ENCODE assay signal across 8 mouse cellular contexts in the genomic region with DNA sequence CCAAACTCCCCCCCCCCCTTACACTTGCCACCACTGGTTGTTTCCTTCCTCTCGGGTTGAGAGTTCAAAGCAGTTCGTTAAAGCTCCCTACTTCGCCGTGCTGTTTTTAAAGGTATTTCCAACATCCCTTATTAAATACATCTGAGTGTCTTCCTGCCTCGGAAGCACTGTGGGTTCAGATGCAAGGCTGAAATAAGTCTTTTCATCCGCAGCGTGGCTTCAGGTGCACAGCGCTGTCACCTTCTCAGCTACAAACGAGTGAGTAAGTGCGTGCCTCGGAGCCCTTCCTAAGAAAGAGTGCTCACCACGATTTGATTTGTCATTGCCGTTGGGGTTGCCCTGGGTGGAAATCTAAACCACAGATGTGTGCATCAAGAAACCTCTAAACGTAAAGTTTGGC. TPM values are rescaled to one million over a fixed set of nuclear protein-coding genes. Genes with fewer than 3 reads are reported as not detected.
A peak's percentile ranks its signal among the peaks of the same experiment; 100 is the strongest.
DNase-seq lines count a peak whose midpoint lies in the region; TF ChIP-seq lines count a peak whose summit lies in the region.

A gene (minus strand): TSS at position 266 of the 400 bp plus-strand sequence.

- peak within 1 kb of the TSS; percentile 75 to 96 (median 85) for H3K4me3 ChIP-seq in CH12.LX (replicated peaks in 1 of 3; ENCODE audit: low read depth in 2 of 3, low read length in 2 of 3, poor library complexity in 1 of 3)
- H3K4me3 ChIP-seq in cortical plate, adult 2 months (ENCODE audit: insufficient read depth, low read length), result peak within 1 kb of the TSS; percentile 61
- H3K4me3 ChIP-seq in heart, embryonic 10.5 days, result peak within 1 kb of the TSS; percentile 94
- peak within 1 kb of the TSS; percentile 78 for H3K4me3 ChIP-seq in midbrain, embryonic 10.5 days

- TF ChIP-seq CTCF in CH12.LX (conservative IDR thresholded peaks at IDR 0.05 in 1 of 2, IDR thresholded peaks at IDR 0.05 in 1 of 2; ENCODE audit: low read depth in 2 of 2, low read length in 2 of 2), result no peak
- no peak for TF ChIP-seq CTCF in cortical plate, adult 2 months (IDR thresholded peaks at IDR 0.05; ENCODE audit: extremely low read depth, insufficient read depth, low read length)

- peaks cover 12% of the 10 kb centered on the region for H3K27me3 ChIP-seq in CH12.LX (replicated peaks)
- 0 out of 2 replicates have a peak, but pooled peaks cover 5% of the 10 kb centered on the region for H3K27me3 ChIP-seq in heart, embryonic 10.5 days (ENCODE audit: insufficient read depth, poor library complexity, severe bottlenecking)
- H3K27me3 ChIP-seq in midbrain, embryonic 10.5 days (ENCODE audit: low read depth, poor library complexity, severe bottlenecking), result peaks cover 12% of the 10 kb centered on the region; the same call in 1 of the 2 replicates

- peak within 1 kb of the TSS; percentile 91 for H3K4me2 ChIP-seq in CH12.LX (ENCODE audit: insufficient read depth, low read depth, poor library complexity, severe bottlenecking)

- TF ChIP-seq EP300 in CH12.LX (IDR thresholded peaks at IDR 0.05; ENCODE audit: low read length), result no peak

- peak within 1 kb of the TSS; percentile 58 for H3K27ac ChIP-seq in CH12.LX (ENCODE audit: insufficient read depth, low read depth)
- H3K27ac ChIP-seq in cortical plate, adult 2 months (ENCODE audit: insufficient read depth, low read length), result peak within 1 kb of the TSS; percentile 74
- peak within 1 kb of the TSS; percentile 97 for H3K27ac ChIP-seq in heart, embryonic 10.5 days
- peak within 1 kb of the TSS; percentile 95 for H3K27ac ChIP-seq in midbrain, embryonic 10.5 days (replicated peaks)

- peak; percentile 42 for DNase-seq in cerebellum, adult 9-10 months
- no peak for DNase-seq in cerebellum, postnatal 10 days
- DNase-seq in CH12.LX (ENCODE audit: extremely low read depth), result no peak
- no peak for DNase-seq in heart, embryonic 10.5 days (ENCODE audit: low spot score)
- DNase-seq in layer of hippocampus, postnatal 25 days (ENCODE audit: extremely low spot score in 1 of 2, low spot score in 1 of 2), result no peak
- DNase-seq in midbrain, embryonic 10.5 days (ENCODE audit: low spot score), result no peak
- peak; percentile 67 for DNase-seq in thymus, postnatal 14 days

- H3K36me3 ChIP-seq in CH12.LX (replicated peaks in 1 of 2; ENCODE audit: control insufficient read depth in 1 of 2, insufficient read depth in 1 of 2, low read length in 1 of 2), result peaks cover 4 to 15% of the 10 kb centered on the region in 2 experiments
- peaks cover 5% of the 10 kb centered on the region for H3K36me3 ChIP-seq in heart, embryonic 10.5 days
- H3K36me3 ChIP-seq in midbrain, embryonic 10.5 days, result peaks cover 10% of the 10 kb centered on the region

- no peak for TF ChIP-seq POLR2A in CH12.LX (IDR thresholded peaks at IDR 0.05; ENCODE audit: low read depth, low read length)
- no peak for TF ChIP-seq POLR2A in cortical plate, adult 2 months (IDR thresholded peaks at IDR 0.05; ENCODE audit: extremely low read depth, insufficient read depth, low read length)

- in situ Hi-C loops in CH12.LX (cut with MboI; ENCODE audit: low pct_ligation_motif_present, low pct_unique_long_range_greater_than_20kb, low sequenced_read_pairs), result loop anchor here (5.0 kb wide), 1 partner anchor 40 kb away; no protein-coding TSS in a partner anchor

- peaks cover 4 to 60% of the 10 kb centered on the region in 2 experiments; a peak in 3 of 4 replicates for H3K4me1 ChIP-seq in CH12.LX (ENCODE audit: control insufficient read depth in 1 of 2, insufficient read depth in 2 of 2)
- H3K4me1 ChIP-seq in cortical plate, adult 2 months (ENCODE audit: control insufficient read depth, insufficient read depth, low read length), result peaks cover 2% of the 10 kb centered on the region; the same call in 1 of the 2 replicates
- H3K4me1 ChIP-seq in heart, embryonic 10.5 days, result peaks cover 41% of the 10 kb centered on the region
- H3K4me1 ChIP-seq in midbrain, embryonic 10.5 days, result peaks cover 42% of the 10 kb centered on the region

- under 1% methylated on average over 14 of the region's 14 CpGs for WGBS in heart, embryonic 10.5 days
- WGBS in midbrain, embryonic 10.5 days, result under 1% methylated on average over 14 of the region's 14 CpGs

- H3K9me3 ChIP-seq in CH12.LX (replicated peaks; ENCODE audit: low read length), result no peaks in the 10 kb centered on the region
- H3K9me3 ChIP-seq in heart, embryonic 10.5 days, result no peaks in the 10 kb centered on the region
- H3K9me3 ChIP-seq in midbrain, embryonic 10.5 days (replicated peaks), result no peaks in the 10 kb centered on the region

- H3K79me2 ChIP-seq in CH12.LX (replicated peaks; ENCODE audit: control insufficient read depth, extremely low read depth, insufficient read depth, poor library complexity, severe bottlenecking), result peaks cover 52% of the 10 kb centered on the region

- H3K9ac ChIP-seq in CH12.LX (ENCODE audit: insufficient read depth, low read depth), result peak within 1 kb of the TSS; percentile 88

- dilution Hi-C loops in CH12.LX (cut with MboI; ENCODE audit: extremely low pct_ligation_motif_present, extremely low pct_unique_long_range_greater_than_20kb, low sequenced_read_pairs), result no loop called here

- no peak for TF ChIP-seq RAD21 in CH12.LX (IDR thresholded peaks at IDR 0.05; ENCODE audit: low read depth, low read length)

TF ChIP-seq in CH12.LX, 34 proteins besides CTCF, POLR2A, EP300 and RAD21:
- TF ChIP-seq ZNF384 (IDR thresholded peaks at IDR 0.05; ENCODE audit: low read depth, low read length) (no peak), MAZ (IDR thresholded peaks at IDR 0.05; ENCODE audit: low read depth, low read length) (no peak; the same call in 1 of the 2 replicates), E2F4 (IDR thresholded peaks at IDR 0.05; ENCODE audit: insufficient replicate concordance, low read depth, low read length) (no peak), ZC3H11A (IDR thresholded peaks at IDR 0.05; ENCODE audit: low read depth, low read length) (no peak), MEF2A (IDR thresholded peaks at IDR 0.05; ENCODE audit: borderline replicate concordance, low read depth, low read length) (no peak), CHD1 (IDR thresholded peaks at IDR 0.05; ENCODE audit: low read depth, low read length) (no peak; the same call in 1 of the 2 replicates), MAFK (IDR thresholded peaks at IDR 0.05; ENCODE audit: insufficient replicate concordance, low read length) (no peak), HCFC1 (IDR thresholded peaks at IDR 0.05; ENCODE audit: low read depth, low read length) (no peak), GABPA (IDR thresholded peaks at IDR 0.05; ENCODE audit: insufficient replicate concordance, low read depth, low read length) (no peak), BHLHE40 (IDR thresholded peaks at IDR 0.05; ENCODE audit: low read depth, low read length) (0 out of 2 replicates have a peak, but pooled peaks have one; percentile 26), MXI1 (IDR thresholded peaks at IDR 0.05; ENCODE audit: low read depth, low read length) (0 out of 2 replicates have a peak, but pooled peaks have one; percentile 4), IRF4 (IDR thresholded peaks at IDR 0.05; ENCODE audit: low read depth, low read length) (no peak), USF2 (conservative IDR thresholded peaks at IDR 0.05; ENCODE audit: low read depth, low read length) (no peak), KAT2A (IDR thresholded peaks at IDR 0.05; ENCODE audit: insufficient replicate concordance, low read length) (no peak), RCOR1 (conservative IDR thresholded peaks at IDR 0.05; ENCODE audit: low read depth, low read length) (no peak), MYC (IDR thresholded peaks at IDR 0.05; ENCODE audit: low read depth, low read length) (0 out of 2 replicates have a peak, but pooled peaks have one; percentile 24)

RNA-seq across cellular contexts. Expression of the gene that starts here (rescaled TPM):
- total RNA-seq in CH12.LX (2012; rRNA removed) (113 and 133 TPM in 2 replicates), CH12.LX (2014; rRNA removed) (136 and 142 TPM in 2 replicates)
- polyA plus RNA-seq in CH12.LX (2012; ENCODE audit: insufficient read length, low read depth), result 78.4 and 79.1 TPM in 2 replicates
- 12.6 and 12.7 TPM in 2 replicates for polyA plus RNA-seq in cortical plate, adult 2 months (2012; rRNA removed)
- 126 and 128 TPM in 2 replicates for polyA plus RNA-seq in heart, embryonic 10.5 days (2016; fragmentation: Nextera tagmentation; extraction: Ambion mirVana)
- 10 to 100 TPM; 12.4 to 12.5 TPM for total RNA-seq in layer of hippocampus, postnatal 25 days (2021)
- polyA plus RNA-seq in midbrain, embryonic 10.5 days (2016; fragmentation: Nextera tagmentation; extraction: Ambion mirVana), result 216 and 218 TPM in 2 replicates

Comparison
In these comparisons a context has a peak if more than half of its experiments do, and no peak if none do; other contexts are left out.
1. RNA of the gene that starts here (total RNA-seq): 113 to 142 TPM in CH12.LX; 12.4 to 12.5 TPM in layer of hippocampus, postnatal 25 days; every median in the first group is over 4 times any median in the second.
2. DNase-seq: peak in cerebellum, adult 9-10 months (single experiment) and thymus, postnatal 14 days (single experiment); none in cerebellum, postnatal 10 days (0 of 2), CH12.LX (single experiment), heart, embryonic 10.5 days (single experiment), layer of hippocampus, postnatal 25 days (0 of 2) and midbrain, embryonic 10.5 days (single experiment).
3. Peak in every context shown above with its lines, with median percentiles within 50 percentile points of each other: H3K27ac ChIP-seq and H3K4me3 ChIP-seq.